Mouse (Mus musculus): ENCODE results near the gene Ptchd3.

DNA sequence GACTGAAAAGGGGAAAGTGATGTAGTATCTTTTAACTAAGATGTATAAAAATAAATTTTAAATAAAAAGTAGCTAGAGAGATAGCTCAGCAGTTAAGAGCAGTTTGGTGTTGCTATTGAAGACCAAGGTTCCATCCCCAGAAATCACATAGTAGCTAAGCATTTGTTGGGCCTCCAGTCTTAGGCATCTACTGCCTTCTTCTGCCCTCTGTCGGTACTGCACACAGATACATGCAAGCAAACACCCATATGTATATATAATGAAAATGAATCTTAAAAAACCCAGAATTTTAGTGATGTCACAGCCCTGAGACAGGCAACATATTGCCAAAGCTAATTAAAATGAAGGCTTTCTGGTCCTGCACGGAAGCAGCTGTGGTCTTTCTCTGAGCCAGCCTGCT lies 15.9 kb downstream of the Ptchd3 start:
- TF ChIP-seq CTCF (conservative IDR thresholded peaks at IDR 0.05; ENCODE audit: low read length) = peak; percentile 33
- no peak for TF ChIP-seq POU5F1 (IDR thresholded peaks at IDR 0.05; ENCODE audit: borderline replicate concordance, low read length)
- TF ChIP-seq NANOG (IDR thresholded peaks at IDR 0.05; ENCODE audit: borderline replicate concordance, low read length) = no peak

Data from E14TG2a.4 (cell line).